Mouse (Mus musculus) frontal cortex, postnatal 36 days (tissue): ENCODE results near the gene Cryaa.

Source experiments
- DNase-seq, 2 experiments: peaks; one replicate each; pipeline ENCODE4 v3.0.0; 2022; ENCODE audit warnings: low spot score in 2 of 2

Gene Cryaa

GRCm38 (mm10) chr17:31709121-31709741, 31.6 kb downstream of the Cryaa start:
- no peak for DNase-seq

GRCm38 (mm10) chr17:31710455-31710854, 32.8 kb downstream of the Cryaa start:
- no peak for DNase-seq

GRCm38 (mm10) chr17:31713709-31714108, 36.1 kb downstream of the Cryaa start:
- DNase-seq: no peak

- DNase-seq: no peak
Observed at GRCm38 (mm10) chr17:31714125-31714524, 36.5 kb downstream of the Cryaa start.

GRCm38 (mm10) chr17:31715006-31715405, 37.4 kb downstream of the Cryaa start:
- DNase-seq: no peak

GRCm38 (mm10) chr17:31721637-31722036, 44.0 kb downstream of the Cryaa start:
- no peak for DNase-seq

GRCm38 (mm10) chr17:31725366-31725765, 47.8 kb downstream of the Cryaa start:
- DNase-seq: no peak

- no peak for DNase-seq
Observed at GRCm38 (mm10) chr17:31726216-31726615, 48.6 kb downstream of the Cryaa start.

- peak in 1 of 2 experiments; percentile 23 for DNase-seq
Observed at GRCm38 (mm10) chr17:31727230-31727629, 49.6 kb downstream of the Cryaa start.

GRCm38 (mm10) chr17:31728043-31728442, 50.4 kb downstream of the Cryaa start:
- no peak for DNase-seq

GRCm38 (mm10) chr17:31728968-31729501, 51.4 kb downstream of the Cryaa start:
- DNase-seq: peak in 1 of 2 experiments; percentile 4

- no peak for DNase-seq
Observed at GRCm38 (mm10) chr17:31731038-31731437, 53.4 kb downstream of the Cryaa start.
